Mouse (Mus musculus) R1 (cell line): Measurements from ENCODE around the gene Slc22a21.
A peak's percentile ranks its signal among the peaks of the same experiment; 100 is the strongest.

ENCODE experiments used
- DNase-seq: peaks from one replicate; pipeline ENCODE4 v3.0.0-alpha.2; 2018; ENCODE audit warnings: low read depth, low spot score

Slc22a21 gene

GRCm38 (mm10) chr11:53903781-53904533 lies 76.2 kb downstream of the Slc22a21 start:
- DNase-seq, result peak; percentile 95

GRCm38 (mm10) chr11:53902741-53903140 lies 77.4 kb downstream of the Slc22a21 start:
- no peak for DNase-seq

GRCm38 (mm10) chr11:53900991-53901390 lies 79.1 kb downstream of the Slc22a21 start:
- peak; percentile 13 for DNase-seq

- peak; percentile 82 for DNase-seq
These were observed 80.2 kb downstream of the Slc22a21 start for GRCm38 (mm10) chr11:53899981-53900380.
